Mouse (Mus musculus): ENCODE data around the gene Btbd18. TPM values are rescaled to one million over a fixed set of nuclear protein-coding genes. Genes with fewer than 3 reads are reported as not detected.

Gene Btbd18
- total RNA-seq (2023), result under 1 TPM in 1 of 2 experiments, not detected in 1; 0.18 TPM

DNA sequence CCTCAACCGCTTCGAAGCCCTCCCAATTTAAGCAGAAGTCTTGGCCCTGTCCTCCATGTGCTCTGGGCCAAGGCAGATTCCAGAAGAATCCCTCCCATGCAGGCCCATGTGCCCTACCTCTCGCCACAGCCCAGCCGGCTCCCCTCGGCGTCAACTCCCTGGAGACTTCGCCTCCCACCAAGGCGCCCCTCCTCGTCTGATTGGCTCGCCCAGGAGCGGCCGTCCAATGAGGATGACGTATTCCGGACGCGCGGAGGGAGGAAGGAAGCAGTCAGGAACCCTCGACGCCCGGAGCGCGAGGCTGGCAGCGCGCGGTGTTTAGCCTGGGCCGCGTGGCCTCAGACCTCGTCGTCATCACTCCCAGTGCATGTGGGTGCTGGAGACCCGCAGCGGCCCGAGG is at the start of gene Btbd18:
Btbd18 (plus strand) TSS at position 274 of the 400 bp plus-strand sequence.

DNA sequence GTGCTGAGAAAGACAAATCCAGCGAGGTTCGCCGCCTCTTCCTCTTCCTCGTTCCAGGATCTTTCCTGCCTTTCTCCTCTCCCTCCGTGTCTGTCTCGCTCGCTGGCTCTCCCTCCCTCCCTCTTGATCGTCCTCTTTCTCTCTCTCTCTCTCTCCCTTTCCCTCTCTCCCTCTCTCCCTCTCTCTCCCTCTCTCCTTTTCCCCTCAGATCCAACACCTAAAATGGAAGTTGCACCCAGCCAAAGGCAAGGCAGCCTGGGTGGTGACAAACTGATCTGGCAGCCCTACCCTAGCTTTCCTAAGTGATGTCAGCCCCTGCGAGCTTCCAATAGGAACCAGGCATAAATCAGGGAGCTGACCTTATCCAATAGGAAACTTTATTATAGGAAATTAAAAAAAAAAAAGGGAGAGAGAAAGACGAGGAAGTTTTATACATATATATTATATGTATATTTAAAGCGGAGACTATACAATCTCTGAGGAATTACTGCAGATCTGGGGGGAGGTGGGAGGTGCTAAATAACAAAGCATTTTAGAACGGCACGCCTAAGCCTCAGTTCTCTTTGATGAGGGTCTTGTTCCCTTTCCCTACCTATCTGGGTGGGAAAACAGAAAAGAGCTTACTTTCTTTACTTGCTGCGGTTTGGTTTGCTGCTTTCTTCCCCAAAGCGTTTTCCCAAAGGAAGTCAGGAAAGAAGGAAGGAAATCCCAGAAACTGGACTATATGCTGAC is 8.2 kb upstream of the Btbd18 start, which contains the start of gene Ctnnd1:
Ctnnd1 (minus strand) TSS at position 302 of the 732 bp plus-strand sequence.

GRCm38 (mm10) chr2:84670569-84670933 is 11.7 kb downstream of the Btbd18 start, which contains the start of gene Selenoh:
Gene Selenoh (minus strand): TSS chr2:84670770.

GRCm38 (mm10) chr2:84677968-84678880 is 19.3 kb downstream of the Btbd18 start, which contains the start of the genes Gm28635 and Med19:
Gene Gm28635 (minus strand): TSS chr2:84678041.
Gene Med19 (plus strand): TSS chr2:84678402.

DNA sequence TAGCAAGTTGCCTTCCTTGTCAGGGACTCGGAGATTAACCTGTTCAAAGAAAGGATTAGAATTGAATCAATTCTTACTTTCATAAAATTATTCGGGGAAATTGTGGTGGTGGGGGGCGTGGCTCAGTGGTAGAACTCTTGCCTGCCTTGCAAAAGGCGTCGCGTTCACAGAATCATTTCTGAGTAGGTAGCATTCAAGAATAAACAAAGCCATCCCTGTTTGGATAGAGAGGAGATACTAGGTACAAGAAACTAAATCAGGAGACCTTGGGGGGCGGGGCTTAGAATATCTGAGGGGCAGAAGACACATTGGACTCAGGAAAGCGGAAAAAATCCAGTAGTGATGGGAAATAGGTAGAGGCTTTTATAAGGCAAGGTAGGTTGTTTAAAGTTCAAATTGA is 20.1 kb downstream of the Btbd18 start, which contains the start of gene Tmx2:
Tmx2 (minus strand) TSS at position 125 of the 400 bp plus-strand sequence.

GRCm38 (mm10) chr2:84714811-84715561 is 56.1 kb downstream of the Btbd18 start, which contains the start of gene Zdhhc5:
Gene Zdhhc5 (minus strand): TSS chr2:84715180.

Other genes starting within 250 kb of the Btbd18 start
- gene Calcrl, start 233.7 kb upstream of the Btbd18 start, total RNA-seq (2023), result 10 to 100 TPM; 19.3 to 26.4 TPM
- gene Tfpi, start 182.3 kb upstream of the Btbd18 start, total RNA-seq (2023), result 1 to 10 TPM; 5.0 to 5.1 TPM
- gene Ctnnd1, start 8.3 kb upstream of the Btbd18 start, total RNA-seq (2023), result 10 to 100 TPM; 13.2 to 17.4 TPM
- gene Selenoh, start 11.7 kb downstream of the Btbd18 start, total RNA-seq (2023), result 10 to 100 TPM; 46.1 to 47.8 TPM
- gene Gm28635, start 19.0 kb downstream of the Btbd18 start, total RNA-seq (2023), result not detected
- 10 to 100 TPM in 1 of 2 experiments, 1 to 10 TPM in 1; 8.3 to 10.0 TPM for gene Med19, start 19.3 kb downstream of the Btbd18 start, total RNA-seq (2023)
- 10 to 100 TPM; 16.9 to 22.5 TPM for gene Tmx2, start 20.1 kb downstream of the Btbd18 start, total RNA-seq (2023)
- 10 to 100 TPM; 41.2 to 41.4 TPM for gene Zdhhc5, start 56.1 kb downstream of the Btbd18 start, total RNA-seq (2023)
- gene Clp1, start 68.3 kb downstream of the Btbd18 start, total RNA-seq (2023), result 10 to 100 TPM; 16.9 to 19.8 TPM
- gene Ypel4, start 75.0 kb downstream of the Btbd18 start, total RNA-seq (2023), result 1 to 10 TPM; 2.8 to 5.5 TPM
- gene Gm19426, start 84.6 kb downstream of the Btbd18 start, total RNA-seq (2023), result not detected
- under 1 TPM; 0.38 to 0.55 TPM for gene Serping1, start 116.4 kb downstream of the Btbd18 start, total RNA-seq (2023)
- gene Ube2l6, start 139.7 kb downstream of the Btbd18 start, total RNA-seq (2023), result 10 to 100 TPM; 24.8 to 32.7 TPM
- gene Smtnl1, start 163.6 kb downstream of the Btbd18 start, total RNA-seq (2023), result not detected
- gene Timm10, start 167.9 kb downstream of the Btbd18 start, total RNA-seq (2023), result 1 to 10 TPM; 6.8 to 7.5 TPM
- 10 to 100 TPM; 12.0 to 18.7 TPM for gene Slc43a1, start 179.8 kb downstream of the Btbd18 start, total RNA-seq (2023)
- not detected for gene Rtn4rl2, start 227.6 kb downstream of the Btbd18 start, total RNA-seq (2023)

Data from neutrophil, adult 83 days (primary cell).